Mouse (Mus musculus): Measurements from ENCODE around the gene Pip5k1b. TPM values are rescaled to one million over a fixed set of nuclear protein-coding genes. Genes with fewer than 3 reads are reported as not detected.

Pip5k1b gene
- polyA plus RNA-seq, 1 experiment: 10.4 TPM

GRCm38 (mm10) chr19:24404716-24405115 lies 151.0 kb downstream of the Pip5k1b start:
- no peak overlapping the region for H3K27ac ChIP-seq (ENCODE audit: control insufficient read depth, insufficient read depth, low read depth, low read length, poor library complexity)
- WGBS: 83% methylated on average over 3 of the region's 3 CpGs
- TF ChIP-seq POLR2A (IDR thresholded peaks at IDR 0.05; ENCODE audit: borderline replicate concordance, control insufficient read depth, low read depth, low read length) (no peak), CTCF (IDR thresholded peaks at IDR 0.05; ENCODE audit: control insufficient read depth, insufficient read depth, low read length) (no peak)

GRCm38 (mm10) chr19:24403245-24403644 lies 152.4 kb downstream of the Pip5k1b start:
- no peak for TF ChIP-seq POLR2A (IDR thresholded peaks at IDR 0.05; ENCODE audit: borderline replicate concordance, control insufficient read depth, low read depth, low read length)
- TF ChIP-seq CTCF (IDR thresholded peaks at IDR 0.05; ENCODE audit: control insufficient read depth, insufficient read depth, low read length): no peak
- no peak overlapping the region for H3K4me3 ChIP-seq (replicated peaks; ENCODE audit: control insufficient read depth, low read depth, low read length)
- no peaks in the 10 kb centered on the region for H3K4me1 ChIP-seq (ENCODE audit: control insufficient read depth, insufficient read depth, low read length)
- 90% methylated on average over 6 of the region's 6 CpGs for WGBS
- no peak overlapping the region for H3K27ac ChIP-seq (ENCODE audit: control insufficient read depth, insufficient read depth, low read depth, low read length, poor library complexity)

More at GRCm38 (mm10) chr19:24404716-24405115, 151.0 kb downstream of the Pip5k1b start:
- Histone ChIP-seq H3K4me1 (ENCODE audit: control insufficient read depth, insufficient read depth, low read length) (no peaks in the 10 kb centered on the region; the same call in 1 of the 2 replicates), H3K4me3 (replicated peaks; ENCODE audit: control insufficient read depth, low read depth, low read length) (no peak overlapping the region)

- Histone ChIP-seq H3K4me1 (ENCODE audit: control insufficient read depth, insufficient read depth, low read length) (no peaks in the 10 kb centered on the region; the same call in 1 of the 2 replicates), H3K27ac (ENCODE audit: control insufficient read depth, insufficient read depth, low read depth, low read length, poor library complexity) (no peak overlapping the region), H3K4me3 (replicated peaks; ENCODE audit: control insufficient read depth, low read depth, low read length) (no peak overlapping the region)
- 72% methylated on average over 2 of the region's 2 CpGs for WGBS
- TF ChIP-seq POLR2A (IDR thresholded peaks at IDR 0.05; ENCODE audit: borderline replicate concordance, control insufficient read depth, low read depth, low read length) (no peak), CTCF (IDR thresholded peaks at IDR 0.05; ENCODE audit: control insufficient read depth, insufficient read depth, low read length) (no peak)
Measured at GRCm38 (mm10) chr19:24393920-24394319, 161.8 kb downstream of the Pip5k1b start.

GRCm38 (mm10) chr19:24391519-24392251 lies 164.0 kb downstream of the Pip5k1b start:
- H3K27ac ChIP-seq (ENCODE audit: control insufficient read depth, insufficient read depth, low read depth, low read length, poor library complexity): no peak overlapping the region
- TF ChIP-seq POLR2A (IDR thresholded peaks at IDR 0.05; ENCODE audit: borderline replicate concordance, control insufficient read depth, low read depth, low read length) (no peak), CTCF (IDR thresholded peaks at IDR 0.05; ENCODE audit: control insufficient read depth, insufficient read depth, low read length) (no peak)
- 32% methylated on average over 9 of the region's 9 CpGs for WGBS

GRCm38 (mm10) chr19:24386956-24387865 lies 168.5 kb downstream of the Pip5k1b start:
- WGBS: 91% methylated on average over 22 of the region's 22 CpGs
- Histone ChIP-seq H3K27ac (ENCODE audit: control insufficient read depth, insufficient read depth, low read depth, low read length, poor library complexity) (no peak overlapping the region), H3K4me3 (replicated peaks; ENCODE audit: control insufficient read depth, low read depth, low read length) (no peak overlapping the region), H3K4me1 (ENCODE audit: control insufficient read depth, insufficient read depth, low read length) (no peaks in the 10 kb centered on the region; the same call in 1 of the 2 replicates)
- TF ChIP-seq CTCF (IDR thresholded peaks at IDR 0.05; ENCODE audit: control insufficient read depth, insufficient read depth, low read length) (no peak), POLR2A (IDR thresholded peaks at IDR 0.05; ENCODE audit: borderline replicate concordance, control insufficient read depth, low read depth, low read length) (no peak)

More at GRCm38 (mm10) chr19:24391519-24392251, 164.0 kb downstream of the Pip5k1b start:
- H3K4me3 ChIP-seq (replicated peaks; ENCODE audit: control insufficient read depth, low read depth, low read length): no peak overlapping the region
- H3K4me1 ChIP-seq (ENCODE audit: control insufficient read depth, insufficient read depth, low read length): no peaks in the 10 kb centered on the region; the same call in 1 of the 2 replicates

GRCm38 (mm10) chr19:24378470-24378869 lies 177.2 kb downstream of the Pip5k1b start:
- WGBS: 86% methylated on average over 6 of the region's 6 CpGs
- H3K27ac ChIP-seq (ENCODE audit: control insufficient read depth, insufficient read depth, low read depth, low read length, poor library complexity): no peak overlapping the region
- no peak overlapping the region for H3K4me3 ChIP-seq (replicated peaks; ENCODE audit: control insufficient read depth, low read depth, low read length)
- no peaks in the 10 kb centered on the region for H3K4me1 ChIP-seq (ENCODE audit: control insufficient read depth, insufficient read depth, low read length)
- TF ChIP-seq CTCF (IDR thresholded peaks at IDR 0.05; ENCODE audit: control insufficient read depth, insufficient read depth, low read length): no peak
- no peak for TF ChIP-seq POLR2A (IDR thresholded peaks at IDR 0.05; ENCODE audit: borderline replicate concordance, control insufficient read depth, low read depth, low read length)

- TF ChIP-seq POLR2A (IDR thresholded peaks at IDR 0.05; ENCODE audit: borderline replicate concordance, control insufficient read depth, low read depth, low read length) (no peak), CTCF (IDR thresholded peaks at IDR 0.05; ENCODE audit: control insufficient read depth, insufficient read depth, low read length) (no peak)
- H3K27ac ChIP-seq (ENCODE audit: control insufficient read depth, insufficient read depth, low read depth, low read length, poor library complexity): no peak overlapping the region
- 92% methylated on average over 19 of the region's 19 CpGs for WGBS
- no peak overlapping the region for H3K4me3 ChIP-seq (replicated peaks; ENCODE audit: control insufficient read depth, low read depth, low read length)
- no peaks in the 10 kb centered on the region for H3K4me1 ChIP-seq (ENCODE audit: control insufficient read depth, insufficient read depth, low read length)
Measured at GRCm38 (mm10) chr19:24371763-24372640, 183.7 kb downstream of the Pip5k1b start.

Data from bone marrow, adult 2 months (tissue).